Mouse (Mus musculus) embryonic facial prominence, embryonic 12.5 days (tissue): ENCODE results near the gene Fahd2a. TPM values are rescaled to one million over a fixed set of nuclear protein-coding genes. Genes with fewer than 3 reads are reported as not detected.

ENCODE experiments used
- ATAC-seq: fragments of 200-750 bp; cut with Nextera tagmentation; 2 replicates; pipeline ENCODE4 v1.8.0; 2017; ENCODE audit not compliant: insufficient number of reproducible peaks, insufficient read depth, low FRiP score, low TSS enrichment
- H3K27ac ChIP-seq: fragments of 300-500 bp; sonication (generic); 2 replicates; pipeline ENCODE4 v1.5.1; 2016; ENCODE audit warnings: mild to moderate bottlenecking
- H3K27me3 ChIP-seq: fragments of 300-500 bp; sonication (generic); 2 replicates; pipeline ENCODE4 v1.6.1; 2016; ENCODE audit warnings: mild to moderate bottlenecking, moderate library complexity
- H3K36me3 ChIP-seq: fragments of 300-500 bp; sonication (generic); 2 replicates; pipeline ENCODE4 v1.6.1; 2016; ENCODE audit warnings: mild to moderate bottlenecking
- H3K4me1 ChIP-seq: fragments of 300-500 bp; sonication (generic); 2 replicates; pipeline ENCODE4 v1.6.1; 2016
- H3K4me2 ChIP-seq: fragments of 300-500 bp; sonication (generic); replicated peaks from 2 replicates; pipeline ENCODE4 v1.6.1; 2016; ENCODE audit warnings: mild to moderate bottlenecking, moderate library complexity
- H3K4me3 ChIP-seq: fragments of 300-500 bp; sonication (generic); 2 replicates; pipeline ENCODE4 v1.5.1; 2016; ENCODE audit warnings: mild to moderate bottlenecking
- H3K9ac ChIP-seq: fragments of 300-500 bp; sonication (generic); 2 replicates; pipeline ENCODE4 v1.6.1; 2016; ENCODE audit warnings: mild to moderate bottlenecking, moderate library complexity
- H3K9me3 ChIP-seq: fragments of 300-500 bp; sonication (generic); 2 replicates; pipeline ENCODE4 v1.6.1; 2016; ENCODE audit warnings: mild to moderate bottlenecking, moderate library complexity
- WGBS: fragments of 180-500 bp; shearing (Covaris S2); methylation state at CpG from one replicate; pipeline ENCODE4 v1.1.7; 2016; 5-methylcytosine and 5-hydroxymethylcytosine counted together
- polyA plus RNA-seq: library from polyadenylated mRNA; unstranded; fragments of >200 nt; fragmentation: Nextera tagmentation; extraction: Ambion mirVana; gene quantifications from 2 replicates; pipeline ENCODE4 v1.2.1, GENCODE M21; 2016

Fahd2a gene
- polyA plus RNA-seq, 1 experiment from 2014 or later: 27.5 TPM

DNA sequence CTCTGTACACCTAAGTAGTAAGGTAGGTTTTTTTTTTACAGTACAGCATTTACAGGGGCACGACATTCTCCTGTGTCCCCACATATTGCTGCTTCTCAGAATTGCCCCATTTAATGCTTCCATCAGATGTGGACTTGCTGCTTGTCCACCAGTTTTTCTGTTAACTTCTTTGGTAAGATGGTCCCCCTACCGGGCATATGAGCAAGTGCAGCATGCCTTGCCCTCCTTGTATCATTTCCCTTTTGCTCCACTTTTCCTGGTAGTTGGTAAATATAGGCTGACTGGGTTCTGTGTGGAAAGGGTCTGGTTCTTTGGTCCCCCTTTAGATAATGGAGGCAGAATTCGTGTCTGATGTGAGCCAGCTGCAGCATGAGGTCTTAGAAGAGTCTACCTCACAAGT, 14.1 kb downstream of the Fahd2a start:
- WGBS: 24% methylated on average over 3 of the region's 3 CpGs
- no peak overlapping the region for H3K4me3 ChIP-seq

DNA sequence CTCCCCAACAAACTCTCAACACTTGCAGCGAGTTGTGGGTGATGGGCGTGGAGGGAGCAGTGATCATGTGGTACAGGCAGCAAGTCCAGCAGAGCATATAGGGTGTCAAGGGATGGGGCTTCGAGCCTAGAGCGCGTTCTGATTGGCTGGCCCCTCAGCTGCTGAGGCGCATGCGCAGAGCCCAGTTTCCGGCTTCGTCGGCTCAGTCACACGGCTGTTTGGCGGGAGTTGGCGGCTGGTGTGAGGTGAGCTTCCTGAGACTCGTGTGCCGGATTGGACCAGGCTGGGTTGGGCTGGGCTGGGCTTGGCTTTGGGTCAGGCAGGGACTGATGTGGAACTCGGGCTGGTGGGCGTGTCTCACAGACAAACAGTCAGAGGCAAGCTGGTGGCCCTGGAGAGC, 19.4 kb downstream of the Fahd2a start, which contains the start of gene Gpat2:
Gpat2 (plus strand) TSS at position 223 of the 400 bp plus-strand sequence.
- Histone ChIP-seq H3K9me3 (no peaks in the 10 kb centered on the region), H3K4me3 (no peak within 1 kb of the TSS), H3K4me2 (no peak within 1 kb of the TSS), H3K27me3 (no peaks in the 10 kb centered on the region), H3K4me1 (no peaks in the 10 kb centered on the region), H3K9ac (no peak within 1 kb of the TSS), H3K27ac (no peak within 1 kb of the TSS), H3K36me3 (no peaks in the 10 kb centered on the region)
- WGBS: 90% methylated on average over 17 of the region's 17 CpGs
- no peak for ATAC-seq

More for the DNA sequence above, 14.1 kb downstream of the Fahd2a start:
- Histone ChIP-seq H3K27me3 (no peaks in the 10 kb centered on the region), H3K9me3 (no peaks in the 10 kb centered on the region), H3K9ac (no peak overlapping the region), H3K4me2 (no peak overlapping the region), H3K36me3 (0 out of 2 replicates have a peak, but pooled peaks cover 8% of the 10 kb centered on the region), H3K4me1 (no peaks in the 10 kb centered on the region), H3K27ac (no peak overlapping the region)
- ATAC-seq: no peak

DNA sequence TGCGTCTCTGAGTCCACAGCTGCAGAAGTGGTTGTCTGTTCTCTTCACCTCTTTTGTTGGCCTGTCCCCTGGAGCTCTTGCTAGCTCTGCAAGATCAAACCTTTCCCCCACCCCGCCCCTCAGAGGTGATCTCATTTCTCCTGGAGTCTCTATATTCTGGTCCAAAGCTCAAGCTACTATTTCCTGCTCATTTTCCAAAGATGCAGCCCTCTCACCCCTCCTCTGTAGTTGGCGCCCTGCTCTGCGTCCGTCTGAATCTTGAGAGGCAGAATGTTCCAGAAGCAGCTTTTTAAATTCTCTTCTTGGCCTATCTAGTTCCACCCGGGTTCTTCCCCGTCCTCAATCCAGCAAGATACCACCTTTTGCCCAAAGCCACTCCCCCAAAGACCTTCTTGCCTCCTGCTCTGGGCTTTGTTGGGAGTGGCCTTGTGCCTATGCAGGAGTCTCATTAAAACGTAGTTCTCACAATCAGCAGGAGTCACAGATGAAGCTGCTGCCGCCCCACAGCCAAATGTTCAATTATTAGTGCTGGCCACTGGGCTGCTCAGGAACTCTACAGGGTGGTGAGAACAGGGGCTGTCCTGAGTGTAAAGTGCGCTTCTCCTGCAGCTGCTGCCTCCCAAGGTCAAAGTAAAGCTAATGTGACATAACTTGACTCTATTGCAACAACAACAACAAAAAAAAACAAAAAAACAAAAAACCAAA, 25.9 kb downstream of the Fahd2a start:
- ATAC-seq: no peak
- whole genome bisulfite sequencing: 75% methylated on average over 10 of the region's 10 CpGs
- no peak overlapping the region for H3K27ac ChIP-seq

DNA sequence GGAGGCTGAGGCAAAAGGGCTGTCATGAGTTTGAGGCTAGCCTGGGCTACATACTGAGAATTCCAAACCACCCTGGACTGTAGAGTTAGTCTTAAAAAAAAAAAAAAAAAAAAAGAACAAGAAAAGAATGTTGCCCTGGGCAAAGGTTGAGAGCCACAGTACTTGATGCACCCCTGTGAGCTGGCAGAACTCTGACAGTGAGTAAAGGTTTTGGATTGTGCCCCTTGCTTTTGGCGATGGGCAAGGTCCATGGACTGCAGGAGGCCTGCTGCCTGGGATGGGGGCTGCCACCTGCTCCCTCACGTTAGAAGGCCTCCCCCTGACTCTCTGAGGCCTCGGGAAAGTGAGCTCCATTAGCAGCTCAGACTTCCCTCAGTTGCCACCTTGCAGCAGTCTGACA, 27.7 kb downstream of the Fahd2a start:
- WGBS: 50% methylated on average over 3 of the region's 3 CpGs
- Histone ChIP-seq H3K9me3 (no peaks in the 10 kb centered on the region), H3K27ac (no peak overlapping the region), H3K4me1 (no peaks in the 10 kb centered on the region), H3K36me3 (no peaks in the 10 kb centered on the region), H3K4me3 (no peak overlapping the region), H3K27me3 (no peaks in the 10 kb centered on the region), H3K9ac (no peak overlapping the region), H3K4me2 (no peak overlapping the region)
- ATAC-seq: no peak

More for the DNA sequence above, 25.9 kb downstream of the Fahd2a start:
- Histone ChIP-seq H3K9me3 (no peaks in the 10 kb centered on the region), H3K36me3 (no peaks in the 10 kb centered on the region), H3K4me1 (no peaks in the 10 kb centered on the region), H3K9ac (no peak overlapping the region), H3K4me3 (no peak overlapping the region), H3K4me2 (no peak overlapping the region), H3K27me3 (no peaks in the 10 kb centered on the region)

DNA sequence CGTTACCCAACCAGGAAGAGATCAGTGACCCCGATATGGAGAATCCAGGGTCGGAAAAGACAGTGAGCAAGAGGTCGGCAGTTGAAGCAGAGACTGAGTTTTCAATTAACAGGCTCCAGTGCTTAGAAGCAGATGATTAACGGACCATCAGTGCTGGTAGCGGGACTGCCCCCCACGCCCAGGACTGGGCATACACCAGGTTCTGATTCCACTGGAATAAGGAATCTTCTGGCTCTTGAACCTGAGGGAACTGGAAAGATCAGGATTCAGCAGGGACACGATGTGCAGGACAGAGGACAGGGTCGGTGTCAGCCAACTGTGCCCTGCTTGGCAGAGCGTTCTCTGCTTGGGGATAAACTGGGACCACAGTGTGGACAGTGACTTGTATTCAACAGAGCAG, 28.6 kb downstream of the Fahd2a start:
- no peaks in the 10 kb centered on the region for H3K4me1 ChIP-seq
- ATAC-seq: no peak

DNA sequence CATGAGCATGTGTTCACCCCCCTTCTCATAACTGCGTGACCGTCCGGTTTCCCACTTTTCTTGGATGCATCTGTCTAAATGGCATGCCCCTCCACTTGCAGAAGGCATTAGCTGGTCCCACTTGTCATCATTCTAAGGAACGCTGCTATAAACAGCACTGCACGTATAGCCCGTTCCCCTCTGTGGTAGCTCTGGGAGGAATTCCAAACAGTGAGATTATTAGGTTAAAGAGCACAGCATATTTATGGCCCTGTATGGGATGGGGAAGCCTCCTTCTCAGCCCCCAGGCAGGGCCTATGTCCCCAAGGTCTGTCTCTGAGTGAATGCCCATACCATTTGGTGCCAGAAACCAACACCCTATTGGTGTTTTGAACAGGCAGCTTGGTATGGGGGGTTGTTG, 33.2 kb downstream of the Fahd2a start:
- H3K27ac ChIP-seq: no peak overlapping the region
- H3K27me3 ChIP-seq: no peaks in the 10 kb centered on the region
- no peak overlapping the region for H3K9ac ChIP-seq
- H3K36me3 ChIP-seq: no peaks in the 10 kb centered on the region
- ATAC-seq: no peak
- no peaks in the 10 kb centered on the region for H3K9me3 ChIP-seq
- WGBS: 87% methylated on average over 6 of the region's 6 CpGs
- H3K4me3 ChIP-seq: no peak overlapping the region
- H3K4me2 ChIP-seq: no peak overlapping the region
- no peaks in the 10 kb centered on the region for H3K4me1 ChIP-seq

More for the DNA sequence above, 28.6 kb downstream of the Fahd2a start:
- Histone ChIP-seq H3K9me3 (no peaks in the 10 kb centered on the region), H3K27ac (no peak overlapping the region), H3K36me3 (no peaks in the 10 kb centered on the region), H3K9ac (no peak overlapping the region), H3K27me3 (no peaks in the 10 kb centered on the region), H3K4me3 (no peak overlapping the region), H3K4me2 (no peak overlapping the region)
- WGBS: 73% methylated on average over 10 of the region's 10 CpGs

DNA sequence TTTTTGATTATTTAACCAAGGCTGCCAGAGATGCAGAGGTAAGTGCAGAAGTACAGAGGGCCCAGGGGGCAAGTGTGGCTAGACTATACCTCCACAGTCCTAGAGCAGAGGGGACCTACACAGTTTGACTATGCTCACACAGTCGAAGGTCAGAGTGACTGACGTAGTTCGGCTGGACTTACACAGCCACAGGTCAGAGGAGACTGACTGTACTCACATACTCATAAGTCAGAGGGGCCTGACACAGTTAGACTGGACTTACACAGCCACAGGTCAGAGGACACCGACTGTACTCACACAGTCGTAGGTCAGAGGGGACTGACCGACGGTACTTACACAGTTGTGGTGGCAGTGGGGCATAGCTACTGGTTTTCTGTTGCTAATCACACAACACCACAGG, 45.6 kb downstream of the Fahd2a start:
- no peak overlapping the region for H3K9ac ChIP-seq
- no peaks in the 10 kb centered on the region for H3K4me1 ChIP-seq
- no peak overlapping the region for H3K27ac ChIP-seq
- H3K4me2 ChIP-seq: no peak overlapping the region
- no peak for ATAC-seq
- no peaks in the 10 kb centered on the region for H3K27me3 ChIP-seq
- WGBS: 87% methylated on average over 7 of the region's 7 CpGs
- no peak overlapping the region for H3K4me3 ChIP-seq
- no peaks in the 10 kb centered on the region for H3K9me3 ChIP-seq
- no peaks in the 10 kb centered on the region for H3K36me3 ChIP-seq

DNA sequence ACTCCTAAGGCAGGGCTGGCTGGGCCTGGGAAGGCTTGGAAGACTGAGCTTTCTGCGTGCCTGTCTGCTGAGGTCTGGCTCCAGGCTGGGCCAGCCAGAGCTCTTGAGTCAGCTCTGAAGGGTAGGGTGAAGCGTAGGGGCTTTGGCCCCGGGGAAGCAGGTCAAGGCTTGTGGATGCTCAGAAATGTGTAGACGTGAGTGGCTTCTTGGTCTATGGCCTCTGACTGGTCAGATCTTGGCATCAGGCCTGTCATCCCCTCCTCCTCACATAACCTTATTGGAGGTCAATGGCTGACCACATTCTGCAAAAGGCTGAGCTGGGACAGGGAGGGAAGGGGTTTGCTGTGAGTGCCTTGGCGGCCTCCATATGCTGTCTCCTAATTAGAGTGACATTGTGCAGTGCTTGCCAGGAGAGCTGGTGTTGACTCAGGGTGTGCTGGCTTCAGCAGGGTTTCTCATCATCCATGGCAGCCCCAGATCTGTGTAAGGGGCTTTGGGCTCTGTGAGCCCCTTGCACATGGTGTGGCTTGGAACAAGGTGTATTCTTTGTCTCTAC, 49.7 kb downstream of the Fahd2a start:
- no peaks in the 10 kb centered on the region for H3K4me1 ChIP-seq
- WGBS: 72% methylated on average over 5 of the region's 5 CpGs

DNA sequence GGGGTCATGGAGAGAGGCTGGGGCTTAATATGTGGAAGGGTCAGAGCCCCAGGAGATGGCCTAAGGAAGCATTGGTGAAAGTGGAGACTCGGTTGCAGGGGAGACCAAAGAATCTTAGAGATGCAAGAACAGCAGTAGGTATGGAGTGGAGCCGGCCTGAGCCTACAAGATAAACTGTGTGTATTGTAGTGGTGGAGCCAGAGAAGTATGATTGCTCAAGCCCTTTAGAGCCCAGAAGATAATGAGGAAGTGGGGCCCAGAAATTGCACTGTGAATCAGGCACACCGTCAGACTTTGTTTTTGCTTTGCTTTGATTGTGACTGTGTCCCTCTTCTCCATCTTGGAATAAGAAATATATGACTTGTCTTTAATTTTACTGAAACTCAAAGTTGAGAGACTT, 53.0 kb downstream of the Fahd2a start:
- no peak overlapping the region for H3K27ac ChIP-seq
- 60% methylated on average over 3 of the region's 3 CpGs for WGBS
- H3K9ac ChIP-seq: no peak overlapping the region
- H3K4me3 ChIP-seq: no peak overlapping the region
- no peak overlapping the region for H3K4me2 ChIP-seq
- ATAC-seq: no peak
- no peaks in the 10 kb centered on the region for H3K9me3 ChIP-seq
- no peaks in the 10 kb centered on the region for H3K27me3 ChIP-seq
- no peaks in the 10 kb centered on the region for H3K36me3 ChIP-seq
- no peaks in the 10 kb centered on the region for H3K4me1 ChIP-seq

More for the DNA sequence above, 49.7 kb downstream of the Fahd2a start:
- Histone ChIP-seq H3K4me3 (no peak overlapping the region), H3K36me3 (no peaks in the 10 kb centered on the region), H3K27ac (no peak overlapping the region), H3K4me2 (no peak overlapping the region), H3K9ac (no peak overlapping the region), H3K27me3 (no peaks in the 10 kb centered on the region), H3K9me3 (no peaks in the 10 kb centered on the region)
- ATAC-seq: no peak

DNA sequence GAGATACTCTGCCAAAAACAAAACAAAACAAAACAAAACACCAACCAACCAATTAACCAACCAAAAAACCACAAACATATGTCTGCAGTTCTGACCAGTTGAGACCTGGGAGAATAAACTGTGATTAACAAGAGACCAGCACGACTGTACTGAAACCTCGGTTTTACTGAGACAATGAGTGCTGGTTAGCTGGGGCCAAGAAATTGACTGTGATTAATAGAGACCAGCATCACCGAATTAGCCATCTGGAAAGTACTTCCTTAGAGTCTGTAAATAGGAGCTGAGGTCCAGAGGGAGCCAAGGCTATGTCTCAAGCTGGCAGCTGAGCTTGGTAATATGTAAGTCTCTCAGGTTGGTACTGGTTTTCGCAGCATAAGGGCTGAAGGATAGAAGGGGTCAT, 53.5 kb downstream of the Fahd2a start:
- Histone ChIP-seq H3K27ac (no peak overlapping the region), H3K4me1 (no peaks in the 10 kb centered on the region), H3K4me3 (no peak overlapping the region), H3K36me3 (no peaks in the 10 kb centered on the region), H3K9me3 (no peaks in the 10 kb centered on the region), H3K9ac (no peak overlapping the region), H3K27me3 (no peaks in the 10 kb centered on the region), H3K4me2 (no peak overlapping the region)
- no peak for ATAC-seq
- WGBS: 67% methylated on average over 4 of the region's 4 CpGs

DNA sequence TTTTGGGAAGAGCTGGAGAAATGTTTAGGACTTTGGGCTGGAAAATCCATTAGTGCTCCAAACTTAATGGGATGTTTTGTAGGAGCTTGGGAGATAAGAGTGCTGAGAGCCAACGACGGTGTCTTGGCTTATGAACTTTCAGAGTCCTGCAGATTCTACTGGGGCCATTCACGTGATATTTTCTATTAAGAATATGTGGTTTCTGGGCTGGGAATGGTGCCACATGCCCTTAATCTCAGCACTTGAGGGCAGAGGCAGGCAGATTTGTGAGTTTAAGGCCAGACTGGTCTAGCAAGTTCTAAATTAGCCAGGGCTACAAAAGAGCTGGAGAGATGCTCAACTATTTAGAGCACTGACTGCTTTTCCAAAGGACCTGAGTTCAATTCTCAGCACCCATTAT, 54.0 kb downstream of the Fahd2a start:
- Histone ChIP-seq H3K4me3 (no peak overlapping the region), H3K9ac (no peak overlapping the region), H3K9me3 (no peaks in the 10 kb centered on the region), H3K36me3 (no peaks in the 10 kb centered on the region), H3K27ac (no peak overlapping the region), H3K27me3 (no peaks in the 10 kb centered on the region), H3K4me1 (no peaks in the 10 kb centered on the region), H3K4me2 (no peak overlapping the region)
- 79% methylated on average over 3 of the region's 3 CpGs for WGBS
- ATAC-seq: no peak

DNA sequence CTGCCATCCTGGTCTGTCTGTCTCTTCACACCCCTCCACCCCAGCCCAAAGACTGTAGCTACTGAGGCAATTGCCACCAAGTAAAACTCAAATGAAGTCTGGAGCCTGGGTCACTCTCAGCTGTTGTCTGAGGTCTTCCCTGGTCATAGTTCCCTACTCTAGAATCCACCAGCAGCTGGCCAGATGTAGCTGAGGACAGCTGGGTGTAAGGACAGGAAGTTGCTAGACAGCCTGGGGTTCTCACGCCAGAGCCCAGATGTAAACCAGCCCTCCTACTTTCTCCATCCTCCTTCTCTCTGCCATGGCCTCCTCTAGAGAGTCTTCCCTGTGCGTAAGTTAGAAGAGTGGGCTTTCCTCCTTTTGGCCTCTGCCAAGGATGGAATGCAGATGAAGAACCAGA, 56.8 kb downstream of the Fahd2a start:
- no peak overlapping the region for H3K9ac ChIP-seq
- no peak overlapping the region for H3K4me2 ChIP-seq
- no peaks in the 10 kb centered on the region for H3K9me3 ChIP-seq
- no peak overlapping the region for H3K27ac ChIP-seq
- no peak overlapping the region for H3K4me3 ChIP-seq
- no peaks in the 10 kb centered on the region for H3K27me3 ChIP-seq
- no peak for ATAC-seq
- H3K4me1 ChIP-seq: no peaks in the 10 kb centered on the region
- H3K36me3 ChIP-seq: no peaks in the 10 kb centered on the region
- 61% methylated on average over 2 of the region's 2 CpGs for WGBS
